Mouse (Mus musculus): Measurements from ENCODE around the gene Mapk3. TPM values are rescaled to one million over a fixed set of nuclear protein-coding genes. Genes with fewer than 3 reads are reported as not detected.

The Mapk3 gene
- polyA plus RNA-seq, 1 experiment from 2014 or later: 94.8 TPM

GRCm38 (mm10) chr7:126795387-126796317 lies 36.3 kb downstream of the Mapk3 start:
- Histone ChIP-seq H3K36me3 (ENCODE audit: control insufficient read depth, insufficient read depth, low read length) (peaks cover 18% of the 10 kb centered on the region), H3K27ac (ENCODE audit: low read length) (no peak overlapping the region), H3K9me3 (replicated peaks; ENCODE audit: control insufficient read depth, low read length) (no peaks in the 10 kb centered on the region), H3K9ac (ENCODE audit: low read length) (no peak overlapping the region), H3K4me1 (ENCODE audit: control insufficient read depth, insufficient read depth, low read length) (peaks cover 39% of the 10 kb centered on the region), H3K4me2 (ENCODE audit: low read depth, low read length) (no peak overlapping the region), H3K27me3 (ENCODE audit: control insufficient read depth, insufficient read depth, low read length) (no peaks in the 10 kb centered on the region), H3K4me3 (replicated peaks; ENCODE audit: low read length) (no peak overlapping the region)
- 78% methylated on average over 16 of the region's 16 CpGs for WGBS
- no peak for ATAC-seq (ENCODE audit: insufficient read depth, low FRiP score)

GRCm38 (mm10) chr7:126796350-126796932 lies 37.0 kb downstream of the Mapk3 start:
- H3K36me3 ChIP-seq (ENCODE audit: control insufficient read depth, insufficient read depth, low read length): peaks cover 18% of the 10 kb centered on the region
- no peaks in the 10 kb centered on the region for H3K9me3 ChIP-seq (replicated peaks; ENCODE audit: control insufficient read depth, low read length)
- 70% methylated on average over 8 of the region's 8 CpGs for WGBS
- H3K9ac ChIP-seq (ENCODE audit: low read length): no peak overlapping the region; the same call in 1 of the 2 replicates
- peak overlapping the region; percentile 55 for H3K4me2 ChIP-seq (ENCODE audit: low read depth, low read length)
- H3K4me1 ChIP-seq (ENCODE audit: control insufficient read depth, insufficient read depth, low read length): peaks cover 35% of the 10 kb centered on the region
- ATAC-seq (ENCODE audit: insufficient read depth, low FRiP score): no peak
- no peak overlapping the region for H3K27ac ChIP-seq (ENCODE audit: low read length)
- no peaks in the 10 kb centered on the region for H3K27me3 ChIP-seq (ENCODE audit: control insufficient read depth, insufficient read depth, low read length)
- no peak overlapping the region for H3K4me3 ChIP-seq (replicated peaks; ENCODE audit: low read length)

- Histone ChIP-seq H3K9ac (ENCODE audit: low read length) (peak within 1 kb of the TSS; percentile 87), H3K27ac (ENCODE audit: low read length) (peak within 1 kb of the TSS; percentile 97), H3K4me2 (ENCODE audit: low read depth, low read length) (peak within 1 kb of the TSS; percentile 55), H3K4me3 (replicated peaks; ENCODE audit: low read length) (peak within 1 kb of the TSS; percentile 73), H3K27me3 (ENCODE audit: control insufficient read depth, insufficient read depth, low read length) (no peaks in the 10 kb centered on the region), H3K4me1 (ENCODE audit: control insufficient read depth, insufficient read depth, low read length) (peaks cover 35% of the 10 kb centered on the region), H3K9me3 (replicated peaks; ENCODE audit: control insufficient read depth, low read length) (no peaks in the 10 kb centered on the region), H3K36me3 (ENCODE audit: control insufficient read depth, insufficient read depth, low read length) (peaks cover 18% of the 10 kb centered on the region)
- 21% methylated on average over 21 of the region's 21 CpGs for WGBS
- ATAC-seq (ENCODE audit: insufficient read depth, low FRiP score): no peak
Observed at GRCm38 (mm10) chr7:126797411-126798126, 38.2 kb downstream of the Mapk3 start, which contains the start of gene Fam57b. Fam57b (plus strand) TSS chr7:126797668.

GRCm38 (mm10) chr7:126798127-126799049 lies 39.0 kb downstream of the Mapk3 start:
- peak overlapping the region; percentile 97 for H3K27ac ChIP-seq (ENCODE audit: low read length)
- no peaks in the 10 kb centered on the region for H3K27me3 ChIP-seq (ENCODE audit: control insufficient read depth, insufficient read depth, low read length)
- under 1% methylated on average over 40 of the region's 40 CpGs for WGBS
- peaks cover 18% of the 10 kb centered on the region for H3K36me3 ChIP-seq (ENCODE audit: control insufficient read depth, insufficient read depth, low read length)
- peak overlapping the region; percentile 55 for H3K4me2 ChIP-seq (ENCODE audit: low read depth, low read length)
- peak overlapping the region; percentile 87 for H3K9ac ChIP-seq (ENCODE audit: low read length)
- peak overlapping the region; percentile 73 for H3K4me3 ChIP-seq (replicated peaks; ENCODE audit: low read length)
- H3K9me3 ChIP-seq (replicated peaks; ENCODE audit: control insufficient read depth, low read length): no peaks in the 10 kb centered on the region
- ATAC-seq (ENCODE audit: insufficient read depth, low FRiP score): no peak
- peaks cover 28% of the 10 kb centered on the region for H3K4me1 ChIP-seq (ENCODE audit: control insufficient read depth, insufficient read depth, low read length)

- Histone ChIP-seq H3K4me2 (ENCODE audit: low read depth, low read length) (peak overlapping the region; percentile 81), H3K27ac (ENCODE audit: low read length) (peak overlapping the region; percentile 100), H3K9me3 (replicated peaks; ENCODE audit: control insufficient read depth, low read length) (no peaks in the 10 kb centered on the region), H3K4me1 (ENCODE audit: control insufficient read depth, insufficient read depth, low read length) (peaks cover 28% of the 10 kb centered on the region), H3K27me3 (ENCODE audit: control insufficient read depth, insufficient read depth, low read length) (no peaks in the 10 kb centered on the region), H3K4me3 (replicated peaks; ENCODE audit: low read length) (peak overlapping the region; percentile 73), H3K36me3 (ENCODE audit: control insufficient read depth, insufficient read depth, low read length) (peaks cover 18% of the 10 kb centered on the region), H3K9ac (ENCODE audit: low read length) (peak overlapping the region; percentile 87)
- peak; percentile 96 for ATAC-seq (ENCODE audit: insufficient read depth, low FRiP score)
- under 1% methylated on average over 30 of the region's 36 CpGs for WGBS
Observed at GRCm38 (mm10) chr7:126799050-126799467, 39.7 kb downstream of the Mapk3 start.

- peak; percentile 89 for ATAC-seq (ENCODE audit: insufficient read depth, low FRiP score)
- 2% methylated on average over 37 of the region's 38 CpGs for WGBS
Observed at GRCm38 (mm10) chr7:126799468-126800268, 40.3 kb downstream of the Mapk3 start.

GRCm38 (mm10) chr7:126800269-126801056 lies 41.1 kb downstream of the Mapk3 start:
- peaks cover 11% of the 10 kb centered on the region for H3K36me3 ChIP-seq (ENCODE audit: control insufficient read depth, insufficient read depth, low read length)
- no peak for ATAC-seq (ENCODE audit: insufficient read depth, low FRiP score)
- no peaks in the 10 kb centered on the region for H3K9me3 ChIP-seq (replicated peaks; ENCODE audit: control insufficient read depth, low read length)
- peaks cover 28% of the 10 kb centered on the region for H3K4me1 ChIP-seq (ENCODE audit: control insufficient read depth, insufficient read depth, low read length)
- H3K4me2 ChIP-seq (ENCODE audit: low read depth, low read length): peak overlapping the region; percentile 81
- WGBS: 48% methylated on average over 5 of the region's 5 CpGs
- H3K27ac ChIP-seq (ENCODE audit: low read length): peak overlapping the region; percentile 100
- peak overlapping the region; percentile 83 for H3K9ac ChIP-seq (ENCODE audit: low read length)
- peak overlapping the region; percentile 73 for H3K4me3 ChIP-seq (replicated peaks; ENCODE audit: low read length)
- H3K27me3 ChIP-seq (ENCODE audit: control insufficient read depth, insufficient read depth, low read length): no peaks in the 10 kb centered on the region

More at GRCm38 (mm10) chr7:126799468-126800268, 40.3 kb downstream of the Mapk3 start:
- Histone ChIP-seq H3K4me2 (ENCODE audit: low read depth, low read length) (peak overlapping the region; percentile 81), H3K4me3 (replicated peaks; ENCODE audit: low read length) (peak overlapping the region; percentile 73), H3K27me3 (ENCODE audit: control insufficient read depth, insufficient read depth, low read length) (no peaks in the 10 kb centered on the region), H3K9ac (ENCODE audit: low read length) (peak overlapping the region; percentile 83), H3K27ac (ENCODE audit: low read length) (peak overlapping the region; percentile 100), H3K9me3 (replicated peaks; ENCODE audit: control insufficient read depth, low read length) (no peaks in the 10 kb centered on the region), H3K36me3 (ENCODE audit: control insufficient read depth, insufficient read depth, low read length) (peaks cover 18% of the 10 kb centered on the region), H3K4me1 (ENCODE audit: control insufficient read depth, insufficient read depth, low read length) (peaks cover 28% of the 10 kb centered on the region)

Data from stomach, embryonic 16.5 days (tissue).